Mouse (Mus musculus) telencephalon, adult 2 months (tissue): ENCODE measurements at regions not wholly inside any gene's neighbourhood (a gene's known extent, or its start where the extent isn't known, plus 50 kb on each side); places are given as distances from the start of the nearest gene placed in this dataset.

Experiments used
- DNase-seq: peaks from one replicate; pipeline ENCODE4 v3.0.0-alpha.2; 2011; ENCODE audit warnings: low read depth, low spot score

GRCm38 (mm10) chr3:37885776-37886175 lies 161.5 kb upstream of the Gm5148 start:
- DNase-seq: no peak

GRCm38 (mm10) chr3:37882417-37882816 lies 158.1 kb upstream of the Gm5148 start:
- no peak for DNase-seq

- no peak for DNase-seq
Measured at GRCm38 (mm10) chr3:37881016-37881415, 156.7 kb upstream of the Gm5148 start.

- no peak for DNase-seq
Measured at GRCm38 (mm10) chr3:37879056-37879455, 154.8 kb upstream of the Gm5148 start.

- DNase-seq: no peak
Measured at GRCm38 (mm10) chr3:37876016-37876765, 151.9 kb upstream of the Gm5148 start.

- DNase-seq: no peak
Measured at GRCm38 (mm10) chr3:37875331-37876015, 151.2 kb upstream of the Gm5148 start.

GRCm38 (mm10) chr3:37874864-37875263 lies 150.6 kb upstream of the Gm5148 start:
- DNase-seq: no peak

- DNase-seq: no peak
Measured at GRCm38 (mm10) chr3:37874346-37874745, 150.1 kb upstream of the Gm5148 start.

GRCm38 (mm10) chr3:37872329-37872728 lies 148.0 kb upstream of the Gm5148 start:
- no peak for DNase-seq

- no peak for DNase-seq
Measured at GRCm38 (mm10) chr3:37871076-37871475, 146.8 kb upstream of the Gm5148 start.

- no peak for DNase-seq
Measured at GRCm38 (mm10) chr3:37868454-37868853, 144.2 kb upstream of the Gm5148 start.

- no peak for DNase-seq
Measured at GRCm38 (mm10) chr3:37862756-37863155, 138.5 kb upstream of the Gm5148 start.

GRCm38 (mm10) chr3:37860715-37861461 lies 136.6 kb upstream of the Gm5148 start:
- DNase-seq: no peak

GRCm38 (mm10) chr3:37860034-37860714 lies 135.9 kb upstream of the Gm5148 start:
- no peak for DNase-seq

GRCm38 (mm10) chr3:37858624-37859302 lies 134.5 kb upstream of the Gm5148 start:
- DNase-seq: no peak

- DNase-seq: no peak
Measured at GRCm38 (mm10) chr3:37846191-37847003, 122.1 kb upstream of the Gm5148 start.

- no peak for DNase-seq
Measured at GRCm38 (mm10) chr3:37845313-37846023, 121.2 kb upstream of the Gm5148 start.

GRCm38 (mm10) chr3:37844731-37845312 lies 120.5 kb upstream of the Gm5148 start:
- DNase-seq: no peak

GRCm38 (mm10) chr3:37842289-37842688 lies 118.0 kb upstream of the Gm5148 start:
- DNase-seq: no peak
